Mouse (Mus musculus) kidney, adult 2 months (tissue): Measurements from ENCODE around the gene Gtsf2. TPM values are rescaled to one million over a fixed set of nuclear protein-coding genes. Genes with fewer than 3 reads are reported as not detected.

ENCODE experiments used
- DNase-seq: peaks from one replicate; pipeline ENCODE4 v3.0.0; 2021
- H3K27ac ChIP-seq: fragments of 200-500 bp; 2 replicates; pipeline ENCODE4 v1.5.1; 2012; ENCODE audit warnings: low read depth, low read length, control low read depth, inconsistent platforms; ENCODE audit not compliant: insufficient read depth
- H3K27me3 ChIP-seq: fragments of 200-500 bp; replicated peaks from 2 replicates; pipeline ENCODE4 v1.6.1; 2012; ENCODE audit warnings: mild to moderate bottlenecking, moderate library complexity, low read length, inconsistent platforms; ENCODE audit not compliant: control insufficient read depth, insufficient read depth
- H3K36me3 ChIP-seq: fragments of 200-500 bp; 2 replicates; pipeline ENCODE4 v1.6.1; 2012; ENCODE audit warnings: mild to moderate bottlenecking, moderate library complexity, low read length, inconsistent platforms; ENCODE audit not compliant: control insufficient read depth, insufficient read depth
- H3K4me1 ChIP-seq: fragments of 200-500 bp; 2 replicates; pipeline ENCODE4 v1.6.1; 2011; ENCODE audit warnings: low read length; ENCODE audit not compliant: control insufficient read depth, insufficient read depth
- H3K4me3 ChIP-seq: fragments of 200-500 bp; 2 replicates; pipeline ENCODE4 v1.5.1; 2011; ENCODE audit warnings: mild to moderate bottlenecking, low read depth, low read length, control low read depth; ENCODE audit not compliant: insufficient read depth
- CTCF ChIP-seq: fragments of 200-500 bp; conservative IDR thresholded peaks from 2 replicates; pipeline ENCODE4 v1.5.1; 2011; ENCODE audit warnings: low read depth, mild to moderate bottlenecking, control low read depth, low read length, moderate library complexity, mixed read lengths; ENCODE audit not compliant: insufficient read depth, insufficient read length
- POLR2A ChIP-seq: fragments of 200-500 bp; IDR thresholded peaks from one replicate; pipeline ENCODE4 v1.6.1; 2011; ENCODE audit warnings: low read depth, low read length, control low read depth
- WGBS: fragments of 180-500 bp; shearing (Covaris S2); methylation state at CpG from one replicate; pipeline ENCODE4 v1.1.7; 2018; 5-methylcytosine and 5-hydroxymethylcytosine counted together
- polyA plus RNA-seq: library from polyadenylated mRNA; depleted of rRNA; stranded (reverse); fragments of >200 nt; gene quantifications from 2 replicates; pipeline ENCODE4 v1.2.3, GENCODE M21; 2012

Gtsf2 gene
- polyA plus RNA-seq, 1 experiment, result not detected

GRCm38 (mm10) chr15:103480129-103480528, 31.9 kb upstream of the Gtsf2 start:
- Histone ChIP-seq H3K36me3 (no peaks in the 10 kb centered on the region), H3K27me3 (no peaks in the 10 kb centered on the region), H3K4me3 (no peak overlapping the region), H3K27ac (no peak overlapping the region), H3K4me1 (no peaks in the 10 kb centered on the region)
- no peak for TF ChIP-seq CTCF
- no peak for TF ChIP-seq POLR2A
- DNase-seq, result no peak
- WGBS, result 69% methylated on average over 2 of the region's 2 CpGs

- Histone ChIP-seq H3K4me1 (no peaks in the 10 kb centered on the region), H3K27ac (no peak overlapping the region), H3K27me3 (no peaks in the 10 kb centered on the region), H3K36me3 (no peaks in the 10 kb centered on the region), H3K4me3 (no peak overlapping the region)
- WGBS, result 78% methylated on average over 1 of the region's 1 CpGs
- TF ChIP-seq POLR2A, result no peak
- TF ChIP-seq CTCF, result no peak
- no peak for DNase-seq
These were observed 30.9 kb upstream of the Gtsf2 start for GRCm38 (mm10) chr15:103479080-103479606.

GRCm38 (mm10) chr15:103473769-103474168, 25.5 kb upstream of the Gtsf2 start:
- WGBS, result 89% methylated on average over 5 of the region's 5 CpGs

GRCm38 (mm10) chr15:103473182-103473581, 24.9 kb upstream of the Gtsf2 start:
- Histone ChIP-seq H3K36me3 (no peaks in the 10 kb centered on the region), H3K27me3 (no peaks in the 10 kb centered on the region), H3K4me3 (no peak overlapping the region), H3K4me1 (no peaks in the 10 kb centered on the region), H3K27ac (no peak overlapping the region)
- TF ChIP-seq POLR2A, result no peak
- TF ChIP-seq CTCF, result no peak
- WGBS, result 87% methylated on average over 7 of the region's 7 CpGs
- DNase-seq, result no peak

More at GRCm38 (mm10) chr15:103473769-103474168, 25.5 kb upstream of the Gtsf2 start:
- Histone ChIP-seq H3K4me3 (no peak overlapping the region), H3K27ac (no peak overlapping the region), H3K4me1 (no peaks in the 10 kb centered on the region), H3K36me3 (no peaks in the 10 kb centered on the region), H3K27me3 (no peaks in the 10 kb centered on the region)
- TF ChIP-seq CTCF (no peak), POLR2A (no peak)
- no peak for DNase-seq

- DNase-seq, result no peak
- WGBS, result 83% methylated on average over 3 of the region's 3 CpGs
- no peak overlapping the region for H3K27ac ChIP-seq
- H3K36me3 ChIP-seq, result no peaks in the 10 kb centered on the region
- no peak overlapping the region for H3K4me3 ChIP-seq
- no peaks in the 10 kb centered on the region for H3K27me3 ChIP-seq
- no peaks in the 10 kb centered on the region for H3K4me1 ChIP-seq
- no peak for TF ChIP-seq POLR2A
- TF ChIP-seq CTCF, result no peak
These were observed 24.0 kb upstream of the Gtsf2 start for GRCm38 (mm10) chr15:103472265-103472664.

GRCm38 (mm10) chr15:103471488-103472194, 23.4 kb upstream of the Gtsf2 start:
- Histone ChIP-seq H3K36me3 (no peaks in the 10 kb centered on the region), H3K27ac (no peak overlapping the region), H3K4me3 (no peak overlapping the region), H3K27me3 (no peaks in the 10 kb centered on the region), H3K4me1 (no peaks in the 10 kb centered on the region)
- DNase-seq, result no peak
- WGBS, result 71% methylated on average over 7 of the region's 7 CpGs
- TF ChIP-seq POLR2A, result no peak
- no peak for TF ChIP-seq CTCF

GRCm38 (mm10) chr15:103462539-103463261, 14.4 kb upstream of the Gtsf2 start:
- 71% methylated on average over 7 of the region's 7 CpGs for WGBS
- H3K36me3 ChIP-seq, result no peaks in the 10 kb centered on the region
- H3K4me3 ChIP-seq, result no peak overlapping the region
- no peaks in the 10 kb centered on the region; the same call in 1 of the 2 replicates for H3K27me3 ChIP-seq
- no peak overlapping the region for H3K27ac ChIP-seq
- TF ChIP-seq POLR2A, result no peak
- TF ChIP-seq CTCF, result no peak
- peak; percentile 12 for DNase-seq
- no peaks in the 10 kb centered on the region for H3K4me1 ChIP-seq
